Mouse (Mus musculus): ENCODE results near the gene Vstm4. TPM values are rescaled to one million over a fixed set of nuclear protein-coding genes. Genes with fewer than 3 reads are reported as not detected.

Vstm4 gene
- 1 to 10 TPM; 5.6 to 8.9 (median 7.5) TPM for total RNA-seq (2022)

DNA sequence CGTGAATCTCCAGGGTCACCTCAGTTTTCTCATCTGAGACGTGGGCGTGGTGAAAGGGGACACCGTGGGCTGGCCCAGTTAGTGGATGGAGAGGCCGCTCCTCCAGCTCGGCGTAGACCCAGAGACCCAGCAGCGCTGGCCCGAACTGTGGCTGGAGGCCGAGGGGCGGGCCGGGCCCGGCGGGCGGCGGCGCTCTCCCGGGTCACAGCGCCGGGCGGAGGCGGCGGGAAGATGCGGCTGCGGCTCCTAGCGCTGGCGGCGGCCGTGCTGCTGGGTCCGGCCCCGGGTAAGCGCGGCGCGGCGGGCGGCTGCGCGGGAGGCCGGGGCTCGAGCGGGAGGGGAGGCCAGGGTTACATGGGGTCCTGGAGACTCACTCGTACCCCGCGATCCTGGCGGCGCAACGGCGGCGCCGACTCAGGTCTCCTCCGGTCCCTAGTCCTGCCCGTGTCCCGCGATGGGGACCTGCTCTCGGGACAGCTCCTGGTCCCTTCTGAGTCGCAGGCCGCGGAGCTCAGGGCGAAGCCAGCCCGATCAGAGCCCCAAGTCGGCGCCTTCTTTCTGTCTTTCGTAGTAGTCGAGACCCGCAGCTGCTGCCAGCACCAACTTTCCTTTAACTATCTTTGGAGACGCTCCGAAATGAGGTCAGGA, at the start of gene Vstm4:
Gene Vstm4, plus strand, starts transcription at position 76 of the 648 bp plus-strand sequence.
- peak; percentile 53 for DNase-seq (ENCODE audit: low spot score)

DNA sequence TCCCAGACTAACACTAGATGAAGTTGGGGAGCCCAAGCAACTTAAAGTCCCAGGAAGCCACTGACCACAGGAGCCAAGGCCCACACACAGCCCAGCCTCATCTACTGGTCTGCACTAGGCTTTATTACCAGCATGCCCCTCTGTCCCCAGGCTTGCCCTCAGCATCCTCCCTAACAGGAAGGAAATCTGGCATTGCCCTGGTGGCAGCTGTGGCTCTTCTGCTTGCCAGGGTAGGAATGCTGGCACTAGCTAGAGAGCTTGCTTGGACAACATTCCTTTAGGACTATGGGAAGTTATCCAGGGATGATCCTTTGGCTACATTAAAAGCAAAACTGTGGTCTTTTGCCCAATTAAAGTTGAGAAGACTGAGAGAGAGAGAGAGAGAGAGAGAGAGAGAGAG, 46.4 kb upstream of the Vstm4 start:
- DNase-seq (ENCODE audit: low spot score), result no peak

DNA sequence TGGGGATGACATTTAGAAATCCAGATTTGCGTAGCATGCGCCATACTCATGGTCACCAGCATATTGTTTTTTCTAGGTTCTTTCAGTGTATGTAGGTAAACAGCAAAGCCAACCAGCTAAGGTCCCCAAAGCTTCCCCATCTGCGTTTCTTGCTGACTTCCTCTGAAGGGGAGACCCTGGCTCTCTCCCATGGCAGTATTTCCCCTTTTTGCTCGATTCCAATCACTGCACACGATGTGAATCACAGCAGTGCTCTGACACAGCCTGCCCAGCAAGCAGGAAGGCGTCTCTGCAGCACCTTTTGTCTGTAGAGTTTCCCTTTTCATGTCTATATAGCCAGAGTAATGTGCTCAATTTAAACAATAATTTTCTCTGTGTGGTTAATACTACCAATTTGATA, 44.1 kb upstream of the Vstm4 start:
- DNase-seq (ENCODE audit: low spot score), result peak; percentile 13

DNA sequence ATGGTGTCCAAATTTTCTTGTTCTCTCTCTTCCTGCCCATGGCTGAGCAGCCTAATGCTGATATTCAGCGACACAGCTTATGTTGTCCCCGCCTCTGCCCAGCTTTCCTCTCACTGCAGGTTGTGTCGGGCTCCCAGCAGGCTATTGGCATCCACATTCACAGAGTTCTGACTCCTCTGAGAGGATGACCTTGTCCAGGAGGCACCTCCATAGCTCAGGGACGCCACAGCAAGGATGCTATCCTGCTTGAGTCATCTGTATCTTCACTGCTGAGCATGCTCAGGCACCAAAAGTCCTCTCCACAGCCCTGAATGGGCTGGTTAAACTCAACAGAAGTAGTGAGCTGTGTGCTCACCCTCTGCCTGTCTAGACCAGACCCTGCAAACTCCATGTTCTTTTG, 41.6 kb upstream of the Vstm4 start:
- no peak for DNase-seq (ENCODE audit: low spot score)

DNA sequence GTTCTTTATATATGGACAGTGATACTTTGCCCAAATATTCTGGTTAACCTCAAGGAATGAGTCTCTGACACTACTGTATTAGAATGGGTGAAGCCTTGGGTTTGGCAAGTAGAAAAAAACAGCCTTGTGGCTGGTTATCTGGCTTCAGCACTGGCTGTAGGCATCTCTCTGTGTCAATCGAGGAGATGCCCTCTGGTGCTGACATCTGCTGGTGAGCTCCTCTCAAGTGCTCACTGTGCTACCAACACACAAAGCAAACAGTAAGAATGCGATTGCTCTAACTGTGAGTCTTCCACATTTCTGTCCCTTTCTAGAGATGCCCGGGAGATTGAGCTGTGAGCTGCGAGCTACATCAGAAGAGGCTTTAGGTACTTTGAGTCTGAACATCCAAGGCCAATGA, 40.0 kb upstream of the Vstm4 start:
- DNase-seq (ENCODE audit: low spot score), result no peak

DNA sequence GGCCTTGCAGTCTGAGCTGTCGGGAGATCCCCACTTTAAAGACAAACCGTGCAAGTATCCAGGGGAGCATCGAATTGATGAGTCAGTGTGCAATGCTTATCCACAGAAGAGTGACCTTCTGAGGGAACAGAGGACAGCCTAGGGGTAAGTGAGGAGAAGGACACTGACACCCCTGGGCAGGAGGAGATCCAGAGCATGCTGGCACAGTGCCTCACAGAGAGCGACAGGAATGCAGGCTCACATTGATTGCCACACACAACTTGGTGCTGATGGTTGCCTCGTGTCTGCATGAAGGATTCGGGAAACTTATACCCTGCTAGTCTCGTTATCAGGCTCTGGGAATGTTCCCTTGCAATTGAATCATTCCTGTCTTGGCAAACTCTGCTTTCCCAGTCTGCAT, 39.3 kb upstream of the Vstm4 start:
- peak; percentile 9 for DNase-seq (ENCODE audit: low spot score)

DNA sequence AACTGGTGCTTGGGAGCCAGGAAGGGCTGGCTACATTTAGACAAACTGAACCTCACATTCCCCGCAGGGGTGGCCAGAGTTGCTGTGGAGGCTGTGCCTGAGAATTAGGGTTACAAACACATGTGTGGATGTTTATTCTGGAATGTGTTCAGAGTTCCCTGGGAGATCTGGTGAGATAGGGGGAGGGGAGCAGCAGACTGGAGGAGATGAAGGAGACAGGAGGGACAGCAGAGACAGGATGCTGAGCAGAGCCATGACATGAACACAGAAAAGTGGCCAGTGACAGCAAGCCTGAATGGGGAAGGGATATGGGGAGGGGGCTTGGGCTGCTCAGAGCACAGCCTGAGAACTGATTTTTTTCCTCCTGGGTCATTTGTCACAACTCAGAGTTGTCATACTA, 37.3 kb upstream of the Vstm4 start:
- DNase-seq (ENCODE audit: low spot score), result no peak

DNA sequence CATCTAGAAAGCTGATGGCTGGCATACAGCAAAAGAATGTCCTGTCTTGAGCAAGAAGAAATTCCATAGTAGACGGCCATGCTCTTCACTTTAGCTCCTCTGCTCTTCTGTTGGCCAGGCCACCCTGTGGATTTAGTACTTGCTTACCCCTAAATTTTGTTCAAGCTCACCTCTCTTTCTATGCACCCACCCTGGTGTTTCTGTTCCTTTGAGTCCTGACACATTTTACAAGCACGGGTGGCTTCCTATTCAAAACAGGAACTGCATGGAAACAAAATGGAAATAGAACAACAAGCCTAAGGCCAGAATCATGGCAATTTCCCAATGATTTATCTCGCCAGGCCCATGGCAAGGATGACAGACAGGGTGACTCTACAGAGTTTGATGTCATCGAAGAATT, 33.7 kb upstream of the Vstm4 start:
- DNase-seq (ENCODE audit: low spot score), result no peak

DNA sequence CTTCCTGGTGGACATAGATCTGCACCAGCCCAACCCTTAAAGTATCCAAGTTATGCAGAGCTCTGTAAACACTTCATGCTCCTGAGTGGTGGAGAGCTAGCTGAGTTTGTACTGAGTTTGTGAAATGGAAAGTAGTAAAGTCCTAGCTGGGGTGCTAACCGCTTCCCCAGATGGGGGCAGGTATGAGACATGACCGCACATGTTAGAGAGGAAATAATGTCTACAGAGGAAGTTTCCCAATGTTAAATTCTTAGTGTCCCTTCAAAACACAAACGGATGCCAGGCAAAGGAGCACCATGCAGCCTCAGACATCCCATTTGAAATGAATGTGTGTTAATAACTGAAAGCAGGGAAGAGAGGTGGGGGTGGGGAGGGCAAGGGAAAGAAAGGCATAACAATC, 32.7 kb upstream of the Vstm4 start:
- DNase-seq (ENCODE audit: low spot score), result no peak

DNA sequence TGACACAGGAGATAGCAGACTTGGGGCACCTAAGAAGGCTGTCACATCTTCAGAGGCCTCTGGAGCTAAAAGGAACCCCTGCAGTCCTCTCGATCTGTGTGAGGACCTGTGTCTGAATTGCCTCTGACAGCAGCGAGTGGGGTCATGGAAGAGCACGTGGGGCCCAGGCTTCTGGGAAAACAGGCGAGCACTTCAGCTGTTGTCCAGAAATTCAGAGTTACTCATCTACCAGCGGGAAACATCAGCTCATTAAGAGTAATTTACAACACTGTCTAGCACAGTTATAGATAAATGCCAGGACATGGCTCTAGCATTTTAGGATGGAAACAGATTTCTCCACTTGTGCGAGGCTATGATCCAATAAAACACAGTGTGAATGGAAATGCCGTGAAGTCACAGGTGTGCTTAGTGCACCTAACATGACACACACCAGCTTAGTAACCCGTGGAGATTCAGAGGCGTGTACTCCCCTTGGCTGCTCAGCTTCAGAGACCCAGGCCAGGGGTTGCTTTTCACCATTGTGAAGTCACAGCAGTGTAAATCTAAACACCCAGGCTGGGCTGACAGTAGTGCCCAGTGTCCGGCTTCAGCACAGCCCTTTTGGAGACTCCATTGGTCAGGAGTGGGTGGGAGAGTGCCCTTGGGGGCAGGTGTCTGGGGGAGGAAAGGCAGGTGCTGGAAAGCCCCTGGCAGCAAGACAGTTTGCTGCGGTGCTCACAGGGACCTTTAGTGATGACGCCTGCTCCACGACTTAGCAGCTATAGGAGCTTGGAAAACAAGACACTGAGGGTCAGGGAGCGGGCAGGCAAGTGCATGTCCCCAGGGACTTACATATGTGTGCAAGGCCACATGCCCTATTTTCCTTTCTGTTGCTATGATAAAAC, 32.0 kb upstream of the Vstm4 start:
- DNase-seq (ENCODE audit: low spot score), result no peak

DNA sequence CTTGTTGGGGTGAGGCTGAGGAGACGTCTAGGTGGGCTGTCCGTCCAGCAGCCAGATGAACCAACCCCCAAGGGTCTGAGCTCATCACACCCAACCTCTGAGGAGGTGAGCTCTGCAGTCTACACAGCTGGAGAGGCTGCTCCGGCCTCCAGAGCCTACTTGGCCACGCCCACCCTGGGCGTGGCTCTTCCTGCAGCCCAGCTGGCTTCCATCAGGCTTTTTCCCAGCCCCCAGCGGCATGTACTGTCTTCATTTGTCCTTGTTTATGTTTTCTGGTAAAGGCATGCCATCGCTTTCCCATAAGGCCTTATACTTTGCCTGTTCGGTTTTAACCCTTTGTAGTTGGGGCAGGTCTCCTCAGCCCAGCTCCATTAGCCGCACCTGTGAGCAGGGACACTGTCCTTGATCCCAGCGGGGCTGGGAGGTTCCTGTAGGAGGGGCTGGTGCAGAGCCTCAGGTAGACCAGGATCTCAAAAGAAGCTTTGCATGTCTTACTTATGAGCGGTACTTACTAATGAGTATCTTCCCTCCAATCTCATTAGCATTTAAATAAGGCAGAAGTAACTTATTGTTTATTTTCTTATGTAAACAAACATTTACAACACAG, 31.0 kb upstream of the Vstm4 start:
- peak; percentile 17 for DNase-seq (ENCODE audit: low spot score)

DNA sequence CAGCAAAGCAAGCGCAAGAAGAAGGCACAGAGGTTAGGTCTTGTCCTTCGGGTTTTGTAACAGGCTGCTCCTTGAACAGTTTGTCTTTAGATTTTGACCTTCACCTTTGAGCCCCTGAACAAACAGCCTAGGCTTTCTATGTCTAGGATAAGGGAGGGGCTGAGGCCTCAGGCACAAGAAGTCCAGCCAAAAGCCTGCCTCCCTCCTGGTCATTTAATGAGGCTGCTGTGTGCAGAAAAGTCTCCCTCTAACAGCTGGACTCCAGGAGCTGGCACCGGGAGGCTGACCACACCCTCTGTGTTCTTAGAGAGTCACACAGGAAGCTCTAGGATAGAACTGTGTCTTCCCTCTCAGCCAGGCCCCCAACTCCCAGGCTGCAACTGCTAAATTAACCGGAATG, 29.4 kb upstream of the Vstm4 start:
- peak; percentile 64 for DNase-seq (ENCODE audit: low spot score)

DNA sequence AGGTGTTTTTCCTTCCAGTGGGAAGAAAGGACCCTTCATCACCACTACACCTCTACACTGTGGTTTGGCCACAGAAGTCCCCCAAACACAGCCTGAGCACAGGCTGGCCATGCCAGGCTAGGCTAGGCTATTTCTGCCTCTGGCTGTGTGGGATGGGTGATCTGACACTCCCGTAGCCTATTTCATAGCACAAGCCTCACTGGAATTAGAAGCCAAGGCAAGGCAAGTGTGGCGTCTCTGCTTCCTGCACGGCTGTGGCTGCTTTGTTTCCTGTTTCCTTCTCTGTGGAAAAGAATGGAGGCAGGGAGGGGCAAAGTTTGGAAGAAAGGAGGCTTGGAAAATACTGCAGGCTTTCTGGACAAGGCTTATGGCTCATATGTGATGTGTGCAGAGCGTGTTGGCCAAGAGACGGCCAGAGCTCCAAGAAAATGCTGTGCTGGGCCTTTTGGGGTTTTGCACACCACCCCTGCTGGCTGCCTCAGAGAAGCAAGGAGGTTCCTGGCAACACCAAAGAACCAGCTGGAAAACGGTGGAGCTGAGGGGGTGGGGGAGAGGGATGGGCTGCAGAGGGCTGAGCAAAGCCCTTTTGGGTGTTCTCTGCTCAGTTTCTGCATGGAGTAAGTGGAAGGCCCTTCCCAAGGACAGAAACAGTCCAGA, 28.4 kb upstream of the Vstm4 start:
- peak; percentile 66 for DNase-seq (ENCODE audit: low spot score)

DNA sequence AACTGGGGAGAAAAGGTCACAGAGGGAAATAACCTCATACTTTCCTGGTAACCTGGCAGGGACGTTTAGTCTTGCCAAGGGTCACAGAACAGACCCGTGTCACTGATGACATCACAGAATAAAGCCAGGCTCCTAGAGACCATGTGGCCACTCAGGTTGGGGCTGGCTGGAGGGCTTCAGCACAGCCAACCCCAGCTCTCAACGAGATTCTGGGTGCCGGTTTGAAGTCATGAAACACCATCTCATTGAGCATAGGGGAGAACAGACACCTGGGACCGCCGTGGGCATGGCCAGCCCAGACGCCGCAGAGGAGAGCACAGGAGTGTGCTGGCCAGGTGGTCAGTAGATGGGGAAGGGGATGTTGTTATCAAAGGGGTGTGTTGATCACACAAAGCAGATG, 22.7 kb upstream of the Vstm4 start, which contains the start of gene Fam170b:
Gene Fam170b, plus strand, starts transcription at position 116 of the 400 bp plus-strand sequence.
- DNase-seq (ENCODE audit: low spot score), result no peak

DNA sequence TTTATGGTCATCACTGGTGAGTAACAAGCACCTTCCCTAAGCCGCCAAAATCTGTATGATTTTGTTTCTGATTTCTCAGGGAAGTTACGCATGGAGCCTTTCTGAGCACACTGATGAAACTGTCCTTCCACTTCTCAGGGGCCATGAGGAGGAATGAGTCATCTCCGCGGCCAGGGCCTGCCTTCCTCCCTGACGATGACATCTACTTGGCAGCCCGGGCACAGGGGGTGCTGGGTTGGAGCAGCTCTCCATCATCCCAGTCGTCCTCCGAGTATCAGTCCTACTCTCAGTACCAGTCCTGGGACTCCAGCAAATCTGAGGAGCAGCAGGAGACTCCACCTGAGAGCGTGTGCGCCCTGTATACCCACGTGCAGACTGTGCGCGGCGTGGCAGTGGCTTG, 21.4 kb upstream of the Vstm4 start:
- DNase-seq (ENCODE audit: low spot score), result no peak

DNA sequence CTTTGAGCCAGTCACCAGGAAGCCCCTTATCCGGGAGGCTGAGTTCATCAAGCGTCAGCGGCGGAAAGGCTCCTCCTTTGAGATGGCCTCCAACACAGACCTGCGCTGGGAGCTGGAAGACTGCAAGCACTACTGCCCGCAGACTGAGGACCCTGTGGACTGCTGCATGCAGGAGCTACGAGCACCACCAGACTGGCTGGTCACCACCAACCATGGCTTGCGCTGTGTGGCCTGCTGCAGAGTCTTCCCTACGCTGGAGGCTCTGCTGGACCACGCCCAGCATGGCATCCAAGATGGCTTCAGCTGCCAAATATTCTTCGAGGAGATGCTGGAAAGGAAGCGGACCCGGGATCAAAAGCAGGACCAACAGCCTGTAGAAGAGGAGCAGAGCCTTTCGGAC, 21.0 kb upstream of the Vstm4 start:
- DNase-seq (ENCODE audit: low spot score), result no peak

DNA sequence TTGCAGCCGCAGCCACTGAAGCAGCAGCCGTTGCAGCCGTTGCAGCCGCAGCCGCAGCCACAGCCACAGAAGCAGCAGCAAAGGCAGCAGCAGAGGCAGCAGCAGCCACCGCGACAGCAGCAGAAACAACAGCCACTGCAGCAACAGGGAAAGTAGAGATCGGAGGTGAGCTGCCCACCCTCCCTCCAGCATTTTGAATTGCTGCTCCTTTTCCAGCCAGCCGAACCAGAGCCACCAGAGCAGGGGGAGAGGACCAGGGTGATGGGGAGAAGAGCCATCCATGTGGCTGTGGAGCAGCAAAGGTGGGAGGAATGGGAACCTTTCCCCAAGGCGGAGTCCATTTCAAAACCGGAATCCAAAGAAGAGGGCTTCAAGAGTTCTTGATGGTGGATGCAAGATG, 20.4 kb upstream of the Vstm4 start:
- DNase-seq (ENCODE audit: low spot score), result no peak

DNA sequence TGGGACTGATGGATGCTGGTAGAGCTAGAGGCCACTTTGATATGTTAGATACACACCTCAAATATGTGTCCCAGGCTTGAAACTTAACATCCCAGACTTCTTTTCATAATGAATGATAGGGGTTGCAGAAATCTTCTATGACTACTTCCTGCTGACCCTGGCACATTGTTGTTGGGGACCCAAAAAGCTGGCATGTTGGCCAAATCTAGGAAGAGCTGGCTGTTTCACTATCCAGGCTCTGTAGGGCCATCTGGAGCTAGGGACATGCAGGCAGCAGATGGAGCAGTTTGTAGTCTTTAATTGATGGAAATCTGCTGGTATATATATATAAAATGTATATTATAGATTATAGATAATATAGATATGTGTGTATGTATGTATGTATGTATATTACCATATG, 14.5 kb upstream of the Vstm4 start:
- DNase-seq (ENCODE audit: low spot score), result no peak

DNA sequence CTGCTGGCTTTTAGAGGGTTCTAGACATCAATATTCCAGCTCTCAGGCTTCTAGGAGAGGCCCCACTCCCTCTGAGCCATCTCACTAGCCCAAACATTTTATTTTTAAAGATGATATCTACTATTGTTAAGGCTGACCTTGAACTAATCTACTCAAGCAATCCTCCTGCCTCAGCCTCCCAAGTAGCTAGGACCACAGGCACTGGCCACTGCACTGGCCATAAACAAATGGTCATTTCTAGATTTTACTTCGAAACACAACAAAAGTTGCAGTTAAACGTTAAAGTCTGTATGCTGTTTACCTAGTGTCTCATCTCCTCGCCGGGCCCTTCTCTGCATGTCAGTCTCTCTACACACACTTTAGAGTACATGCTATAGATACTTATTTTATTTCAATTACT, 2.5 kb upstream of the Vstm4 start:
- no peak for DNase-seq (ENCODE audit: low spot score)

DNA sequence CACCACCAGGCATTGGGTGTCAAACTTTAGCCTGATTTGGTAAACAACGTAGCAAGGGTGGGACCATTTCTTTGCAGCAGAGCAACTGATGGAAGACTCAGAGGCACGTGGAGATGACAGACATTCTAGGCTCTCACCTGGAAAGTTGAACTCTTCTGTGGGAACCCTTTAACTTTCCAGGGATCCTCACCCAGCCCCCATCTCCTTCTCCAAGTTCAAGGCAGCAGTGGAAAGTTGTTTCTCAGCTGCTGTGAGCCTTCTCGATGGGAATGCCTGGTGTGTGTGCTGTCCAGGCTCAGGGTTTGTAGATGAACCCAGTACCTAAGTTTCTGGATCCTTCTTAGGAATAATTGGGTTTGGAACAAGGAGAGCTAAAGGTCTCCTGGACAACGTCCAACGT, 310 bp upstream of the Vstm4 start:
- no peak for DNase-seq (ENCODE audit: low spot score)

DNA sequence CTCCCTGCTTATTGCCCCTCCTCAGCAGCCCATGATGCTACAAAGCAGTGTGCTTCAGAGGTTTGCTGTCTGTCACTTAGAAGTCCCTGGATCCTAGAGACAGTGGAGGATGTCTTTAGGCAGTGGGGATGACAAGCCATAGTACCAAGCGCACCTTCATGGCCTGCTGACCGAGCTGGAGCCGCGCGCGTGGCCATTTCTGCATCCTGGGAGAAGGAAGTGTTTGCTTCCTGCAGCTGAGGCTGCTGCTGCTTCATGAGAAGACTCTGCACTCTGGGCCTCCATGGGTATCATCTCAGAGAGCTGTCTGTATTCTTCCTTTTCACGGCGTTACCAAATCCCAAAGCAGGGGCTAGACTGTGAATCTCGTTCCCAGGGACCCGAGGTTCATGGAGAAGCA, 1.8 kb downstream of the Vstm4 start:
- no peak for DNase-seq (ENCODE audit: low spot score)

DNA sequence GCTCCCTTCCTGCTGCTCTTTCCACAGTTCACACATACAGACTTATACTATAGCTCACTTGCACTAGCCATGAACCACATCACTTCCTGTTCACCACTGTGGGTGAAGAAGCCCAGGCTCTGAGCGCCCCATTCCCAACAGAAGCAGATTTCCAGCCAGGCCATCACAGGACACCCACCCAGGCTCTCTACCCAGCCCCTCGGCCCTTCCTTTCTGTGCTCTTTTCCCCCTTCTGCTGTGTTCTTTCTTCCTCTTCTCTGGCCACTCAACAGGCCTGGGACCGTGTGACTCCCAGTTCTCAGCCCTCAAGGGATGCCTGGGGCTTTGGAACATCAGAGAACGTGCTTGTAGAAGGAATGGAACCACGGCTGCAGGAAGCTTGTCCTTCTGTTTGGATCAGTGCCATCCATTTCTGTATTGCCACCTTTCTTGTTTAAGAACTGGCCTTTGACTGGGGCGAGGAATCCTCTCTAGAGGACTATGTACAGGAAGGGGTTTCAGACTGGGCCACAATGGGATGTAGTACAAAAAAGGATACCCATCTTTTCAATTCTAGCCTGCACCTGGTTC, 2.5 kb downstream of the Vstm4 start:
- no peak for DNase-seq (ENCODE audit: low spot score)

Measured in heart, adult 8-10 months (tissue).